ENCODE assay signal across 9 mouse cellular contexts in the genomic region with DNA sequence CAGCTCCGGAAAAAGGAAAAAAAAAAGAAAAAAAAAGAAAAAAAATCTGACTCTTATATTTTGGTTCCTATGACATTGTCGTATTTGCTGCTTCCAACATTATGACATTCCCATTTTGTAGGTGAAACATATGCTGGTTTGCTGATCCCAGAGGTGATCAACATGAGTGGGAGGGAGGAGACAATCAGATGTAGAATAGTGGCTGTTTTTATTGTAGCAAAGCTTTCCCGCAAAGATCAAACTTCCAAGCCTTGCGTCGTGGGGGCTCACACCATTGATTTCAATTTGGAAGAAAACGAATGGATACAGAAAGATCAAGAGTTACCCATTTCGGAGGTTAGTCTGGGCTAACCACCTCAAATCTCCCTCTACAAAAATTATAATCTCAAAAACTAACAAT. TPM values are rescaled to one million over a fixed set of nuclear protein-coding genes. Genes with fewer than 3 reads are reported as not detected.
A peak's percentile ranks its signal among the peaks of the same experiment; 100 is the strongest.
DNase-seq lines count a peak whose midpoint lies in the region; ATAC-seq and TF ChIP-seq lines count a peak whose summit lies in the region.
"Had no signal": no experiment of that assay in that cellular context is flagged by ENCODE, and none has a peak within 500 bp of the region (broad histone marks: within the 10 kb centered on the region; RNA-seq: fewer than 3 reads in every experiment).

No protein-coding gene starts in this region.

- no peak for TF ChIP-seq POLR2A in thymus, adult 2 months (IDR thresholded peaks at IDR 0.05; ENCODE audit: control insufficient read depth, extremely low read depth, insufficient read depth, low read length, poor library complexity)

- H3K4me2 ChIP-seq in liver, embryonic 13.5 days, result peak overlapping the region; percentile 76

- H3K9me3 ChIP-seq in liver, embryonic 13.5 days (replicated peaks), result no peaks in the 10 kb centered on the region

- TF ChIP-seq CTCF in gastrocnemius, adult 2 months (IDR thresholded peaks at IDR 0.05), result no peak
- no peak for TF ChIP-seq CTCF in thymus, adult 2 months (IDR thresholded peaks at IDR 0.05; ENCODE audit: borderline replicate concordance, control insufficient read depth, extremely low read depth, insufficient read depth, low read length, poor library complexity)

- WGBS in thymus, adult 2 months, result 33% methylated on average over 7 of the region's 7 CpGs
- 24% methylated on average over 7 of the region's 7 CpGs for WGBS in liver, embryonic 13.5 days (ENCODE audit: insufficient replicate concordance)

- H3K36me3 ChIP-seq in thymus, adult 2 months (ENCODE audit: control insufficient read depth, insufficient read depth, low read length), result no peaks in the 10 kb centered on the region
- no peaks in the 10 kb centered on the region for H3K36me3 ChIP-seq in liver, embryonic 13.5 days

- intact Hi-C loops in gastrocnemius, adult 2 months (cut with DNase I), result loop anchor here (2.0 to 10.0 kb wide), 6 partner anchors 21 to 556 kb away; a partner anchor contains a TSS
- intact Hi-C loops in gastrocnemius, postnatal 14 days (cut with DNase I; ENCODE audit: low total_unique reads), result loop anchor here (10.0 kb wide), 1 partner anchor 553 kb away; no protein-coding TSS in a partner anchor

- peak overlapping the region; percentile 67 for H3K9ac ChIP-seq in liver, embryonic 13.5 days

- no peaks in the 10 kb centered on the region for H3K27me3 ChIP-seq in thymus, adult 2 months (ENCODE audit: control insufficient read depth, insufficient read depth, low read length)
- no peaks in the 10 kb centered on the region for H3K27me3 ChIP-seq in liver, embryonic 13.5 days

- peak overlapping the region; percentile 80 for H3K27ac ChIP-seq in gastrocnemius, adult 2 months
- 0 out of 2 replicates have a peak overlapping the region, but pooled peaks have one; percentile 35 for H3K27ac ChIP-seq in thymus, adult 2 months (ENCODE audit: control insufficient read depth, insufficient read depth, low read length)
- H3K27ac ChIP-seq in liver, embryonic 13.5 days, result peak overlapping the region; percentile 65; the same call in 1 of the 2 replicates

- no peak for DNase-seq in gastrocnemius, adult 2 months
- DNase-seq in gastrocnemius, postnatal 14 days, result no peak
- no peak for DNase-seq in thymus, adult 2 months
- no peak for DNase-seq in thymus, postnatal 14 days
- DNase-seq in liver, embryonic 13.5 days, result no peak
- no peak for DNase-seq in adrenal gland, adult 8-10 months
- DNase-seq in ovary, postnatal 10 days (ENCODE audit: low spot score), result no peak
- no peak for DNase-seq in urinary bladder, postnatal 10 days (ENCODE audit: low spot score)

- ATAC-seq in liver, embryonic 13.5 days (ENCODE audit: low read depth), result no peak

- peaks cover 3% of the 10 kb centered on the region for H3K4me1 ChIP-seq in thymus, adult 2 months (replicated peaks; ENCODE audit: control insufficient read depth, insufficient read depth, low read length)
- peaks cover 63% of the 10 kb centered on the region for H3K4me1 ChIP-seq in liver, embryonic 13.5 days (replicated peaks)

- peak overlapping the region; percentile 81 for H3K4me3 ChIP-seq in gastrocnemius, adult 2 months
- H3K4me3 ChIP-seq in thymus, adult 2 months (ENCODE audit: control insufficient read depth, insufficient read depth, low read length), result peak overlapping the region; percentile 88
- peak overlapping the region; percentile 66 for H3K4me3 ChIP-seq in liver, embryonic 13.5 days (replicated peaks)

RNA-seq across cellular contexts. Expression of a gene that starts 1.3 kb away (rescaled TPM):
- 1 to 10 TPM; 2.1 to 2.4 TPM for total RNA-seq in gastrocnemius, adult 2 months (2021)
- 1 to 10 TPM in 1 of 2 experiments, under 1 TPM in 1; 0.82 to 1.7 TPM for total RNA-seq in gastrocnemius, postnatal 14 days (2021)
- polyA plus RNA-seq in thymus, adult 2 months (2012; rRNA removed), result 0.50 and 0.53 TPM in 2 replicates
- 0.88 and 0.97 TPM in 2 replicates for polyA plus RNA-seq in liver, embryonic 13.5 days (2015; fragmentation: Nextera tagmentation; extraction: Ambion mirVana)
- total RNA-seq in adrenal gland, adult 8-10 months (2022), result 1 to 10 TPM; 2.7 to 5.0 (median 3.8) TPM

RNA-seq across cellular contexts. Expression of a gene that starts 18.2 kb away (rescaled TPM):
- total RNA-seq in gastrocnemius, adult 2 months (2021), result under 1 TPM; 0.45 to 0.51 TPM
- total RNA-seq in gastrocnemius, postnatal 14 days (2021), result under 1 TPM; 0.06 to 0.11 TPM
- polyA plus RNA-seq in thymus, adult 2 months (2012; rRNA removed), result 0.18 and 0.22 TPM in 2 replicates
- 0.32 and 0.39 TPM in 2 replicates for polyA plus RNA-seq in liver, embryonic 13.5 days (2015; fragmentation: Nextera tagmentation; extraction: Ambion mirVana)
- total RNA-seq in adrenal gland, adult 8-10 months (2022), result 1 to 10 TPM; 1.0 to 2.2 (median 1.4) TPM

RNA-seq across cellular contexts. Expression of a gene that starts 21.3 kb away (rescaled TPM):
- 1 to 10 TPM in 1 of 2 experiments, under 1 TPM in 1; 0.75 to 1.2 TPM for total RNA-seq in gastrocnemius, adult 2 months (2021)
- 1 to 10 TPM; 1.9 to 2.2 TPM for total RNA-seq in gastrocnemius, postnatal 14 days (2021)
- polyA plus RNA-seq in thymus, adult 2 months (2012; rRNA removed), result 1.4 and 2.4 TPM in 2 replicates
- polyA plus RNA-seq in liver, embryonic 13.5 days (2015; fragmentation: Nextera tagmentation; extraction: Ambion mirVana), result 1.3 and 1.6 TPM in 2 replicates
- 1 to 10 TPM; 4.2 to 9.0 (median 6.5) TPM for total RNA-seq in adrenal gland, adult 8-10 months (2022)

RNA-seq across cellular contexts. Expression of a gene that starts 30.7 kb away (rescaled TPM):
- 1 to 10 TPM in 1 of 2 experiments, under 1 TPM in 1; 0.31 to 1.2 TPM for total RNA-seq in gastrocnemius, adult 2 months (2021)
- under 1 TPM; 0.39 to 0.51 TPM for total RNA-seq in gastrocnemius, postnatal 14 days (2021)
- polyA plus RNA-seq in thymus, adult 2 months (2012; rRNA removed), result 0.82 and 0.99 TPM in 2 replicates
- polyA plus RNA-seq in liver, embryonic 13.5 days (2015; fragmentation: Nextera tagmentation; extraction: Ambion mirVana), result 1.1 and 1.3 TPM in 2 replicates
- 1 to 10 TPM; 4.1 to 4.7 (median 4.4) TPM for total RNA-seq in adrenal gland, adult 8-10 months (2022)

RNA-seq across cellular contexts. Expression of a gene that starts 36.8 kb away (rescaled TPM):
- total RNA-seq in gastrocnemius, adult 2 months (2021), result under 1 TPM; 0.45 to 0.77 TPM
- under 1 TPM in 1 of 2 experiments, not detected in 1; 0.33 TPM for total RNA-seq in gastrocnemius, postnatal 14 days (2021)
- not detected in 2 replicates for polyA plus RNA-seq in thymus, adult 2 months (2012; rRNA removed)
- not detected in 2 replicates for polyA plus RNA-seq in liver, embryonic 13.5 days (2015; fragmentation: Nextera tagmentation; extraction: Ambion mirVana)
- 1 to 10 TPM in 2 of 4 experiments, under 1 TPM in 2; 0.35 to 1.4 (median 0.78) TPM for total RNA-seq in adrenal gland, adult 8-10 months (2022)
- polyA plus RNA-seq: lung, adult 2 months had no signal
